ENCODE assay signal across 27 mouse cellular contexts in the genomic region with DNA sequence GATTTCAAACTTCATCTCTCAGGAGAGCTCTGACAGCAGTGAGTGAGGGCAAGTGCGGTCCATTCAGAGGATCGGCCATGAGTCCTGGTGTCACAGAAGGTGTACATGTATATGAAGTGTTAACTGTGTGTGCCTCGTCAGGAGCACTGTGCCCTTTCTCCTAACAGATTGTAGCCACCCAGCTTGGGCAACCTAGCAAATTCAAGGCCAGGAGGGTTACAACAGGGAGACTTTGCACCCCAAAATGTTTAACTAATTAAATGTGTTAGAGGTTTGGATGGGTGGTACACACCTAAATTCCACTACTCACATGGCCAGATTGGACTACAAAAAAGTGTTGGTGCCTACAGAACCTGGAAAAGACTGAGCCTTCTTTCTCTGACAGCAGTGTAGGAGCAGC. TPM values are rescaled to one million over a fixed set of nuclear protein-coding genes. Genes with fewer than 3 reads are reported as not detected.
DNase-seq lines count a peak whose midpoint lies in the region; ATAC-seq and TF ChIP-seq lines count a peak whose summit lies in the region.
"Had no signal": no experiment of that assay in that cellular context is flagged by ENCODE, and none has a peak within 500 bp of the region (broad histone marks: within the 10 kb centered on the region; RNA-seq: fewer than 3 reads in every experiment).

No protein-coding gene starts in this region.

- TF ChIP-seq CTCF in gastrocnemius, adult 2 months (IDR thresholded peaks at IDR 0.05) = no peak

- H3K36me3 ChIP-seq in kidney, embryonic 15.5 days = peaks cover 20% of the 10 kb centered on the region
- no peaks in the 10 kb centered on the region for H3K36me3 ChIP-seq in liver, embryonic 16.5 days (ENCODE audit: control insufficient read depth, insufficient read depth)
- peaks cover 17% of the 10 kb centered on the region for H3K36me3 ChIP-seq in liver, embryonic 12.5 days

- peaks cover 66% of the 10 kb centered on the region for H3K4me1 ChIP-seq in kidney, embryonic 15.5 days
- H3K4me1 ChIP-seq in liver, embryonic 16.5 days (ENCODE audit: control insufficient read depth, low read depth, low read length) = peaks cover 4% of the 10 kb centered on the region
- H3K4me1 ChIP-seq in liver, embryonic 12.5 days = no peaks in the 10 kb centered on the region
- H3K4me1 ChIP-seq: forebrain, embryonic 15.5 days; midbrain, embryonic 13.5 days; stomach, embryonic 15.5 days had no signal

- no peak for DNase-seq in gastrocnemius, adult 2 months
- no peak for DNase-seq in gastrocnemius, adult 8-10 months (ENCODE audit: low spot score in 2 of 2)
- no peak for DNase-seq in kidney, adult 8-10 months
- no peak for DNase-seq in natural killer cell, adult 2 months (ENCODE audit: low spot score in 2 of 2)
- DNase-seq: adrenal gland, adult 8-10 months; cerebellum, adult 11 months; cerebellum, adult 9-10 months; cerebellum, postnatal 36 days; kidney, postnatal 36 days; layer of hippocampus, postnatal 36 days; left cerebral cortex, postnatal 4 days; lung, adult 18-20 months; lung, postnatal 4 days; right cerebral cortex, postnatal 25 days; thymus, postnatal 14 days had no signal

- no peak overlapping the region for H3K4me3 ChIP-seq in gastrocnemius, adult 2 months
- H3K4me3 ChIP-seq in kidney, embryonic 15.5 days (replicated peaks) = no peak overlapping the region
- H3K4me3 ChIP-seq in liver, embryonic 16.5 days (ENCODE audit: low read depth, low read length) = no peak overlapping the region
- H3K4me3 ChIP-seq in liver, embryonic 12.5 days = no peak overlapping the region
- H3K4me3 ChIP-seq: forebrain, embryonic 15.5 days; heart, embryonic 15.5 days; megakaryocyte, embryonic 14.5 days; midbrain, embryonic 13.5 days; stomach, embryonic 15.5 days had no signal

- peak overlapping the region; percentile 91 for H3K27ac ChIP-seq in gastrocnemius, adult 2 months
- H3K27ac ChIP-seq in kidney, embryonic 15.5 days = peak overlapping the region; percentile 75
- no peak overlapping the region for H3K27ac ChIP-seq in liver, embryonic 16.5 days (ENCODE audit: low read length)
- no peak overlapping the region for H3K27ac ChIP-seq in liver, embryonic 12.5 days
- H3K27ac ChIP-seq: forebrain, embryonic 15.5 days; hindbrain, embryonic 14.5 days; midbrain, embryonic 13.5 days; stomach, embryonic 15.5 days had no signal

- ATAC-seq in kidney, embryonic 15.5 days (replicated peaks; ENCODE audit: low FRiP score) = no peak
- peak; percentile 35; the same call in 1 of the 2 replicates for ATAC-seq in liver, embryonic 16.5 days (ENCODE audit: low read depth)
- ATAC-seq in liver, embryonic 12.5 days = no peak
- ATAC-seq: forebrain, embryonic 15.5 days; intestine, postnatal 0 days; lung, postnatal 0 days; midbrain, embryonic 13.5 days had no signal

- H3K4me2 ChIP-seq in kidney, embryonic 15.5 days = no peak overlapping the region
- H3K4me2 ChIP-seq in liver, embryonic 16.5 days (ENCODE audit: low read depth, low read length) = no peak overlapping the region
- no peak overlapping the region for H3K4me2 ChIP-seq in liver, embryonic 12.5 days
- H3K4me2 ChIP-seq: forebrain, embryonic 15.5 days; heart, embryonic 15.5 days; hindbrain, embryonic 14.5 days; midbrain, embryonic 13.5 days; stomach, embryonic 15.5 days had no signal

- H3K9ac ChIP-seq in kidney, embryonic 15.5 days = 0 out of 2 replicates have a peak overlapping the region, but pooled peaks have one; percentile 17
- no peak overlapping the region for H3K9ac ChIP-seq in liver, embryonic 16.5 days (ENCODE audit: low read depth, low read length)
- H3K9ac ChIP-seq in liver, embryonic 12.5 days = no peak overlapping the region
- H3K9ac ChIP-seq: forebrain, embryonic 15.5 days; heart, embryonic 15.5 days; hindbrain, embryonic 14.5 days; midbrain, embryonic 13.5 days; stomach, embryonic 15.5 days had no signal

- no peaks in the 10 kb centered on the region for H3K9me3 ChIP-seq in kidney, embryonic 15.5 days (replicated peaks)
- H3K9me3 ChIP-seq in liver, embryonic 16.5 days (replicated peaks; ENCODE audit: control insufficient read depth, low read length) = no peaks in the 10 kb centered on the region
- H3K9me3 ChIP-seq in liver, embryonic 12.5 days (replicated peaks) = no peaks in the 10 kb centered on the region
- H3K9me3 ChIP-seq: forebrain, embryonic 15.5 days; G1E; heart, embryonic 15.5 days; megakaryocyte, embryonic 14.5 days; midbrain, embryonic 13.5 days; stomach, embryonic 15.5 days had no signal

- WGBS in kidney, embryonic 15.5 days = 88% methylated on average over 3 of the region's 3 CpGs
- WGBS in liver, embryonic 16.5 days (ENCODE audit: insufficient replicate concordance) = 73% methylated on average over 3 of the region's 3 CpGs
- WGBS in liver, embryonic 12.5 days (ENCODE audit: insufficient replicate concordance) = 82% methylated on average over 3 of the region's 3 CpGs

- H3K27me3 ChIP-seq in kidney, embryonic 15.5 days = no peaks in the 10 kb centered on the region
- no peaks in the 10 kb centered on the region for H3K27me3 ChIP-seq in liver, embryonic 16.5 days (ENCODE audit: control insufficient read depth, insufficient read depth, low read depth, low read length)
- no peaks in the 10 kb centered on the region for H3K27me3 ChIP-seq in liver, embryonic 12.5 days (replicated peaks)
- H3K27me3 ChIP-seq: forebrain, embryonic 15.5 days; heart, embryonic 15.5 days; megakaryocyte, embryonic 14.5 days; midbrain, embryonic 13.5 days; stomach, embryonic 15.5 days had no signal

- intact Hi-C loops in gastrocnemius, adult 2 months (cut with DNase I) = loop anchor here (5.0 kb wide), 1 partner anchor 41 kb away; the partner anchor contains the start of gene Dag1

RNA-seq across cellular contexts. Expression of gene Bsn, which starts 31.4 kb away (rescaled TPM):
- under 1 TPM in 1 of 2 experiments, not detected in 1; 0.03 TPM for total RNA-seq in gastrocnemius, adult 2 months (2021)
- total RNA-seq in gastrocnemius, adult 8-10 months (2022) = under 1 TPM; 0.02 to 0.07 (median 0.04) TPM
- polyA plus RNA-seq in kidney, embryonic 15.5 days (2015; fragmentation: Nextera tagmentation; extraction: Ambion mirVana) = 0.75 and 0.77 TPM in 2 replicates
- polyA plus RNA-seq in liver, embryonic 16.5 days (2015; fragmentation: Nextera tagmentation; extraction: Ambion mirVana) = 1.0 and 1.2 TPM in 2 replicates
- 2.8 and 3.0 TPM in 2 replicates for polyA plus RNA-seq in liver, embryonic 12.5 days (2016; fragmentation: Nextera tagmentation; extraction: Ambion mirVana)

RNA-seq across cellular contexts. Expression of gene Dag1, which starts 42.2 kb away (rescaled TPM):
- 100 to 1,000 TPM; 170 to 229 TPM for total RNA-seq in gastrocnemius, adult 2 months (2021)
- 100 to 1,000 TPM; 159 to 203 (median 172) TPM for total RNA-seq in gastrocnemius, adult 8-10 months (2022)
- 141 and 147 TPM in 2 replicates for polyA plus RNA-seq in kidney, embryonic 15.5 days (2015; fragmentation: Nextera tagmentation; extraction: Ambion mirVana)
- polyA plus RNA-seq in liver, embryonic 16.5 days (2015; fragmentation: Nextera tagmentation; extraction: Ambion mirVana) = 17.0 and 20.4 TPM in 2 replicates
- 20.7 and 22.1 TPM in 2 replicates for polyA plus RNA-seq in liver, embryonic 12.5 days (2016; fragmentation: Nextera tagmentation; extraction: Ambion mirVana)

Comparison
In these comparisons a context has a peak if more than half of its experiments do, and no peak if none do; other contexts are left out.
1. H3K27ac ChIP-seq: peak in gastrocnemius, adult 2 months (single experiment) and kidney, embryonic 15.5 days (single experiment); none in liver, embryonic 16.5 days (single experiment) and liver, embryonic 12.5 days (single experiment).